Mouse (Mus musculus) thymus, adult 2 months (tissue): ENCODE data around the gene Lmna.

Experiments
- CTCF ChIP-seq: fragments of 200-500 bp; IDR thresholded peaks from 2 replicates; pipeline ENCODE4 v1.5.1; 2012; ENCODE audit warnings: mild to moderate bottlenecking, control low read depth, low read length, moderate library complexity, borderline replicate concordance; ENCODE audit not compliant: control insufficient read depth, poor library complexity, insufficient read depth; ENCODE audit errors: extremely low read depth
- POLR2A ChIP-seq: fragments of 200-500 bp; IDR thresholded peaks from 2 replicates; pipeline ENCODE4 v1.6.1; 2012; ENCODE audit warnings: mild to moderate bottlenecking, low read length, control low read depth, moderate library complexity; ENCODE audit not compliant: control insufficient read depth, poor library complexity, insufficient read depth; ENCODE audit errors: extremely low read depth

DNA sequence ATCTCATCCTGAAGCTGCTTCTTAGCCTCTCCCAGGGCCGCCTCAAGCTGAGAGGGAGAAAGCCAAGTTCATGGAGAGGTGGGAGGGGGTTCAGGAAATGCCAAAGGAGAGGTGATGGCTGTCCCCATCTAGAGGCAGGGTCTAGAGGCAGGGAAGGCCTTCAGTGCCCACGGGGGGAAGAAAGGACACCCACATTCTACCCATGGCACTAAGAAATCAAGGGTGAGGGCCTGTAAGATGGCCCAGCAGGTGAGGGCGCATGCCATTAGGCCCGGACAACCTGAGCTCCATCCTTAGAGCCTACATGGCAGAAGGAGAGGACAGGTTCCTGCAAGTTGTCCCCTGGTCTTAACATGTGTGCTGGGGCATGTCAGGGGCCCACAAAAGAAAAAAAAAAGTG lies 22.9 kb downstream of the Lmna start:
- TF ChIP-seq CTCF (no peak), POLR2A (no peak)
